Mouse (Mus musculus): ENCODE measurements around the gene Mpzl3. TPM values are rescaled to one million over a fixed set of nuclear protein-coding genes. Genes with fewer than 3 reads are reported as not detected.

Gene Mpzl3
- total RNA-seq, 2 experiments from 2014 or later, result 1.2 to 1.3 TPM

- peak in 1 of 2 experiments; percentile 13 for DNase-seq
Observed at GRCm38 (mm10) chr9:45042056-45042720, 12.8 kb upstream of the Mpzl3 start.

GRCm38 (mm10) chr9:45042947-45043346 lies 12.0 kb upstream of the Mpzl3 start:
- DNase-seq, result no peak
- intact Hi-C loops (cut with DNase I), result no loop called here

More at GRCm38 (mm10) chr9:45042056-45042720, 12.8 kb upstream of the Mpzl3 start:
- intact Hi-C loops (cut with DNase I), result no loop called here

- DNase-seq, result no peak
- intact Hi-C loops (cut with DNase I), result no loop called here
Observed at GRCm38 (mm10) chr9:45046973-45047372, 8.0 kb upstream of the Mpzl3 start.

GRCm38 (mm10) chr9:45048511-45048910 lies 6.5 kb upstream of the Mpzl3 start:
- intact Hi-C loops (cut with DNase I), result loop anchor here (2.0 kb wide), 1 partner anchor 20 kb away; no protein-coding TSS in a partner anchor
- peak in 1 of 2 experiments; percentile 15 for DNase-seq

GRCm38 (mm10) chr9:45049731-45050130 lies 5.3 kb upstream of the Mpzl3 start:
- DNase-seq, result no peak
- intact Hi-C loops (cut with DNase I), result loop anchor here (2.0 kb wide), 1 partner anchor 21 kb away; no protein-coding TSS in a partner anchor

- intact Hi-C loops (cut with DNase I), result no loop called here
- DNase-seq, result no peak
Observed at GRCm38 (mm10) chr9:45050301-45050700, 4.7 kb upstream of the Mpzl3 start.

GRCm38 (mm10) chr9:45058304-45058940 lies 3.4 kb downstream of the Mpzl3 start:
- no peak for DNase-seq
- intact Hi-C loops (cut with DNase I), result no loop called here

GRCm38 (mm10) chr9:45060151-45060550 lies 5.2 kb downstream of the Mpzl3 start:
- intact Hi-C loops (cut with DNase I), result no loop called here
- no peak for DNase-seq

- DNase-seq, result no peak
- intact Hi-C loops (cut with DNase I), result no loop called here
Observed at GRCm38 (mm10) chr9:45062677-45063076, 7.7 kb downstream of the Mpzl3 start.

GRCm38 (mm10) chr9:45064421-45064820 lies 9.4 kb downstream of the Mpzl3 start:
- intact Hi-C loops (cut with DNase I), result no loop called here
- DNase-seq, result no peak

GRCm38 (mm10) chr9:45066735-45067134 lies 11.7 kb downstream of the Mpzl3 start:
- no peak for DNase-seq
- intact Hi-C loops (cut with DNase I), result no loop called here

- intact Hi-C loops (cut with DNase I), result no loop called here
- DNase-seq, result no peak
Observed at GRCm38 (mm10) chr9:45071800-45072199, 16.8 kb downstream of the Mpzl3 start.

- intact Hi-C loops (cut with DNase I), result no loop called here
Observed at GRCm38 (mm10) chr9:45077859-45078258, 22.9 kb downstream of the Mpzl3 start.

GRCm38 (mm10) chr9:45079011-45079410 lies 24.0 kb downstream of the Mpzl3 start, which contains the start of gene Jaml:
TSS of gene Jaml (plus strand) at chr9:45079183.
- intact Hi-C loops (cut with DNase I), result no loop called here
- no peak for DNase-seq

More at GRCm38 (mm10) chr9:45077859-45078258, 22.9 kb downstream of the Mpzl3 start:
- no peak for DNase-seq

GRCm38 (mm10) chr9:45083132-45083531 lies 28.1 kb downstream of the Mpzl3 start:
- no peak for DNase-seq
- intact Hi-C loops (cut with DNase I), result no loop called here

- no peak for DNase-seq
- intact Hi-C loops (cut with DNase I), result no loop called here
Observed at GRCm38 (mm10) chr9:45084556-45084955, 29.6 kb downstream of the Mpzl3 start.

GRCm38 (mm10) chr9:45085741-45086690 lies 31.0 kb downstream of the Mpzl3 start:
- intact Hi-C loops (cut with DNase I), result no loop called here
- DNase-seq, result no peak

GRCm38 (mm10) chr9:45088040-45088439 lies 33.1 kb downstream of the Mpzl3 start:
- intact Hi-C loops (cut with DNase I), result no loop called here
- no peak for DNase-seq

- no peak for DNase-seq
- intact Hi-C loops (cut with DNase I), result no loop called here
Observed at GRCm38 (mm10) chr9:45090811-45091210, 35.8 kb downstream of the Mpzl3 start.

- intact Hi-C loops (cut with DNase I), result no loop called here
- no peak for DNase-seq
Observed at GRCm38 (mm10) chr9:45092641-45093040, 37.7 kb downstream of the Mpzl3 start.
